In the genomic region with DNA sequence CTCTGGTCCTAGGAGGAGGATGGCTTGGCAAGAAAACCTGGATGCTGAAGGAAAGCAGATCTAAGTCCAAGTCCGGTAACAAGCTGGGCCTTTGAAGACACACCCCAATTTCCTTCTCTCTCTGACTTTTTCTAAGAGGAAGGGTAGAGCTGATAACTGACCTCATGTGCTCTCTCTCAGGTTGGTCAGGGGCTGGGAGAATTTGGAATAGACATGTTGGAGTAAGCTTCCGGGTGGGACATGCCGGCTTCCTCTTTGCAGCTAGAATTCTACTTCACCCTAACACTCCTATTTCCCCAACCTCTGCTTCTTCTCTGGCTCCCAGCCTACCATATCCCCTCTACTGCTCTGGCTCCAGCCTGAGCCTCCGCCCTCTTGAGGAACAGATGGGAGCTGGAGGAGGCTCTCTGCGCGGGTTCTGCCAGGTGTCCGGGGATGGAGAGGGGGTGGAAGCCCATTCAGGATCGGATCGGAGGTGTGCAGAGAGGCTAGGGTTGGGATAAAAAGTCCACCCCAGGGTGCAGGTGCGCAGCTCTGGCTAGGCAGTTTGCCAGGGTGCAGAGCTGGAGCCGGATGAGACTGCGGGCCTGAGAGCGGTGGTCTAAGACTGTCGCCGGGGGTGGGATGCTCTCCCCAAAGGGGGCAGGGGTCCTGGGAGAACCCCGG, we compare ENCODE assay signal across 8 mouse cellular contexts. TPM values are rescaled to one million over a fixed set of nuclear protein-coding genes. Genes with fewer than 3 reads are reported as not detected.
DNase-seq lines count a peak whose midpoint lies in the region; ATAC-seq and TF ChIP-seq lines count a peak whose summit lies in the region.

No protein-coding gene starts in this region.

- H3K27ac ChIP-seq in kidney, adult 2 months (ENCODE audit: insufficient read depth, low read depth, low read length): peak overlapping the region; percentile 8; the same call in 1 of the 2 replicates
- H3K27ac ChIP-seq in bone marrow macrophage, adult 2 months (ENCODE audit: insufficient read depth, low read depth, low read length): peak overlapping the region; percentile 79
- peak overlapping the region; percentile 92 for H3K27ac ChIP-seq in forebrain, embryonic 10.5 days
- peak overlapping the region; percentile 87 for H3K27ac ChIP-seq in hindbrain, postnatal 0 days
- H3K27ac ChIP-seq in limb, embryonic 10.5 days: peak overlapping the region; percentile 92
- peak overlapping the region; percentile 70 for H3K27ac ChIP-seq in midbrain, embryonic 12.5 days (replicated peaks)

- H3K9me3 ChIP-seq in forebrain, embryonic 10.5 days: no peaks in the 10 kb centered on the region
- H3K9me3 ChIP-seq in hindbrain, postnatal 0 days (ENCODE audit: low read length): no peaks in the 10 kb centered on the region
- no peaks in the 10 kb centered on the region for H3K9me3 ChIP-seq in limb, embryonic 10.5 days (replicated peaks)
- no peaks in the 10 kb centered on the region for H3K9me3 ChIP-seq in midbrain, embryonic 12.5 days

- peak overlapping the region; percentile 85 for H3K9ac ChIP-seq in hindbrain, postnatal 0 days (replicated peaks; ENCODE audit: low read length)
- H3K9ac ChIP-seq in midbrain, embryonic 12.5 days (replicated peaks): peak overlapping the region; percentile 78

- no peaks in the 10 kb centered on the region for H3K36me3 ChIP-seq in kidney, adult 2 months (ENCODE audit: control insufficient read depth, insufficient read depth, low read length)
- peaks cover 33% of the 10 kb centered on the region for H3K36me3 ChIP-seq in forebrain, embryonic 10.5 days (replicated peaks)
- H3K36me3 ChIP-seq in hindbrain, postnatal 0 days (ENCODE audit: insufficient read depth, low read length): peaks cover 13% of the 10 kb centered on the region; the same call in 1 of the 2 replicates
- H3K36me3 ChIP-seq in limb, embryonic 10.5 days: peaks cover 39% of the 10 kb centered on the region
- H3K36me3 ChIP-seq in midbrain, embryonic 12.5 days: peaks cover 21% of the 10 kb centered on the region

- no peak for TF ChIP-seq CTCF in kidney, adult 2 months (conservative IDR thresholded peaks at IDR 0.05; ENCODE audit: insufficient read depth, insufficient read length, low read depth, low read length)
- no peak for TF ChIP-seq CTCF in bone marrow macrophage, adult 2 months (IDR thresholded peaks at IDR 0.05; ENCODE audit: low read depth, low read length)
- peak; percentile 26 for TF ChIP-seq CTCF in hindbrain, postnatal 0 days (IDR thresholded peaks at IDR 0.05; ENCODE audit: low read depth)

- H3K4me2 ChIP-seq in hindbrain, postnatal 0 days (ENCODE audit: low read depth, low read length): peak overlapping the region; percentile 79
- H3K4me2 ChIP-seq in midbrain, embryonic 12.5 days (replicated peaks): peak overlapping the region; percentile 67

- no peaks in the 10 kb centered on the region for H3K27me3 ChIP-seq in kidney, adult 2 months (replicated peaks; ENCODE audit: control insufficient read depth, insufficient read depth, low read length)
- no peaks in the 10 kb centered on the region; the same call in 1 of the 2 replicates for H3K27me3 ChIP-seq in forebrain, embryonic 10.5 days (ENCODE audit: poor library complexity, severe bottlenecking)
- H3K27me3 ChIP-seq in hindbrain, postnatal 0 days (ENCODE audit: insufficient read depth, low read length): no peaks in the 10 kb centered on the region
- no peaks in the 10 kb centered on the region for H3K27me3 ChIP-seq in limb, embryonic 10.5 days (ENCODE audit: low read depth, poor library complexity, severe bottlenecking)
- 0 out of 2 replicates have a peak, but pooled peaks cover 3% of the 10 kb centered on the region for H3K27me3 ChIP-seq in midbrain, embryonic 12.5 days

- H3K4me1 ChIP-seq in kidney, adult 2 months (ENCODE audit: control insufficient read depth, insufficient read depth, low read length): peaks cover 11% of the 10 kb centered on the region
- H3K4me1 ChIP-seq in bone marrow macrophage, adult 2 months (ENCODE audit: control insufficient read depth, insufficient read depth, low read length): peaks cover 51% of the 10 kb centered on the region
- peaks cover 51% of the 10 kb centered on the region for H3K4me1 ChIP-seq in forebrain, embryonic 10.5 days
- peaks cover 25% of the 10 kb centered on the region for H3K4me1 ChIP-seq in hindbrain, postnatal 0 days (ENCODE audit: insufficient read depth, low read length)
- H3K4me1 ChIP-seq in limb, embryonic 10.5 days: peaks cover 32% of the 10 kb centered on the region
- peaks cover 29% of the 10 kb centered on the region for H3K4me1 ChIP-seq in midbrain, embryonic 12.5 days

- no peak for TF ChIP-seq POLR2A in kidney, adult 2 months (IDR thresholded peaks at IDR 0.05; ENCODE audit: low read depth, low read length)
- TF ChIP-seq POLR2A in bone marrow macrophage, adult 2 months (IDR thresholded peaks at IDR 0.05; ENCODE audit: borderline replicate concordance, low read depth, low read length): no peak

- ATAC-seq in hindbrain, postnatal 0 days: peak; percentile 64
- peak; percentile 71 for ATAC-seq in midbrain, embryonic 12.5 days (ENCODE audit: low FRiP score, low read depth)

- WGBS in kidney, adult 2 months: 2% methylated on average over 16 of the region's 16 CpGs
- 3% methylated on average over 16 of the region's 16 CpGs for WGBS in forebrain, embryonic 10.5 days
- 2% methylated on average over 16 of the region's 16 CpGs for WGBS in hindbrain, postnatal 0 days
- WGBS in limb, embryonic 10.5 days: 4% methylated on average over 16 of the region's 16 CpGs
- WGBS in midbrain, embryonic 12.5 days: 2% methylated on average over 16 of the region's 16 CpGs

- peak; percentile 38 for DNase-seq in kidney, adult 2 months
- DNase-seq in kidney, adult 11 months: no peak
- DNase-seq in forebrain, embryonic 10.5 days (ENCODE audit: extremely low spot score, low spot score): peak; percentile 49
- DNase-seq in hindbrain, postnatal 0 days (ENCODE audit: low spot score): peak; percentile 54
- DNase-seq in limb, embryonic 10.5 days (ENCODE audit: low spot score): no peak
- DNase-seq in yolk sac, embryonic 10.5 days (ENCODE audit: low spot score): no peak

- peak overlapping the region; percentile 54 for H3K4me3 ChIP-seq in kidney, adult 2 months (ENCODE audit: insufficient read depth, low read depth, low read length)
- peak overlapping the region; percentile 86 for H3K4me3 ChIP-seq in bone marrow macrophage, adult 2 months (ENCODE audit: insufficient read depth, low read length)
- H3K4me3 ChIP-seq in forebrain, embryonic 10.5 days: peak overlapping the region; percentile 92
- peak overlapping the region; percentile 73 for H3K4me3 ChIP-seq in hindbrain, postnatal 0 days (ENCODE audit: low read length)
- H3K4me3 ChIP-seq in limb, embryonic 10.5 days: peak overlapping the region; percentile 93
- peak overlapping the region; percentile 83 for H3K4me3 ChIP-seq in midbrain, embryonic 12.5 days

RNA-seq across cellular contexts. Expression of a gene that starts 0.9 kb away (rescaled TPM):
- 23.6 and 28.7 TPM in 2 replicates for polyA plus RNA-seq in kidney, adult 2 months (2012; rRNA removed)
- 71.4 and 84.6 TPM in 2 replicates for polyA plus RNA-seq in bone marrow macrophage, adult 2 months (2012; ENCODE audit: insufficient read depth, insufficient read length, missing spikeins)
- 7.4 and 9.1 TPM in 2 replicates for polyA plus RNA-seq in forebrain, embryonic 10.5 days (2016; fragmentation: Nextera tagmentation; extraction: Ambion mirVana)
- 23.2 and 26.7 TPM in 2 replicates for total RNA-seq in hindbrain, postnatal 0 days (2014; rRNA removed)
- 24.5 and 24.6 TPM in 2 replicates for polyA plus RNA-seq in hindbrain, postnatal 0 days (2015; fragmentation: Nextera tagmentation; extraction: Ambion mirVana)
- polyA plus RNA-seq in limb, embryonic 10.5 days (2016; fragmentation: Nextera tagmentation; extraction: Ambion mirVana): 8.9 and 11.6 TPM in 2 replicates
- 13.0 and 14.9 TPM in 2 replicates for polyA plus RNA-seq in midbrain, embryonic 12.5 days (2016; fragmentation: Nextera tagmentation; extraction: Ambion mirVana)

RNA-seq across cellular contexts. Expression of a gene that starts 12.9 kb away (rescaled TPM):
- 5.3 and 5.4 TPM in 2 replicates for polyA plus RNA-seq in kidney, adult 2 months (2012; rRNA removed)
- polyA plus RNA-seq in bone marrow macrophage, adult 2 months (2012; ENCODE audit: insufficient read depth, insufficient read length, missing spikeins): 1.7 TPM in 1 of 2 replicates, not detected in the other
- 0.63 and 1.1 TPM in 2 replicates for polyA plus RNA-seq in forebrain, embryonic 10.5 days (2016; fragmentation: Nextera tagmentation; extraction: Ambion mirVana)
- 0.72 and 0.94 TPM in 2 replicates for total RNA-seq in hindbrain, postnatal 0 days (2014; rRNA removed)
- 2.3 and 3.1 TPM in 2 replicates for polyA plus RNA-seq in hindbrain, postnatal 0 days (2015; fragmentation: Nextera tagmentation; extraction: Ambion mirVana)
- polyA plus RNA-seq in limb, embryonic 10.5 days (2016; fragmentation: Nextera tagmentation; extraction: Ambion mirVana): 1.1 and 1.2 TPM in 2 replicates
- polyA plus RNA-seq in midbrain, embryonic 12.5 days (2016; fragmentation: Nextera tagmentation; extraction: Ambion mirVana): 0.86 and 1.3 TPM in 2 replicates

RNA-seq across cellular contexts. Expression of a gene that starts 13.3 kb away (rescaled TPM):
- 91.0 and 94.9 TPM in 2 replicates for polyA plus RNA-seq in kidney, adult 2 months (2012; rRNA removed)
- 56.2 and 57.9 TPM in 2 replicates for polyA plus RNA-seq in bone marrow macrophage, adult 2 months (2012; ENCODE audit: insufficient read depth, insufficient read length, missing spikeins)
- polyA plus RNA-seq in forebrain, embryonic 10.5 days (2016; fragmentation: Nextera tagmentation; extraction: Ambion mirVana): 1.5 and 1.8 TPM in 2 replicates
- 27.3 and 31.5 TPM in 2 replicates for total RNA-seq in hindbrain, postnatal 0 days (2014; rRNA removed)
- polyA plus RNA-seq in hindbrain, postnatal 0 days (2015; fragmentation: Nextera tagmentation; extraction: Ambion mirVana): 1.7 and 1.9 TPM in 2 replicates
- polyA plus RNA-seq in limb, embryonic 10.5 days (2016; fragmentation: Nextera tagmentation; extraction: Ambion mirVana): 2.0 and 2.2 TPM in 2 replicates
- polyA plus RNA-seq in midbrain, embryonic 12.5 days (2016; fragmentation: Nextera tagmentation; extraction: Ambion mirVana): 2.0 and 2.2 TPM in 2 replicates

RNA-seq across cellular contexts. Expression of a gene that starts 17.8 kb away (rescaled TPM):
- polyA plus RNA-seq in kidney, adult 2 months (2012; rRNA removed): 44.6 and 59.8 TPM in 2 replicates
- polyA plus RNA-seq in bone marrow macrophage, adult 2 months (2012; ENCODE audit: insufficient read depth, insufficient read length, missing spikeins): 86.8 and 101 TPM in 2 replicates
- 176 and 181 TPM in 2 replicates for polyA plus RNA-seq in forebrain, embryonic 10.5 days (2016; fragmentation: Nextera tagmentation; extraction: Ambion mirVana)
- 31.9 and 43.1 TPM in 2 replicates for total RNA-seq in hindbrain, postnatal 0 days (2014; rRNA removed)
- 138 and 142 TPM in 2 replicates for polyA plus RNA-seq in hindbrain, postnatal 0 days (2015; fragmentation: Nextera tagmentation; extraction: Ambion mirVana)
- 182 and 196 TPM in 2 replicates for polyA plus RNA-seq in limb, embryonic 10.5 days (2016; fragmentation: Nextera tagmentation; extraction: Ambion mirVana)
- 156 and 160 TPM in 2 replicates for polyA plus RNA-seq in midbrain, embryonic 12.5 days (2016; fragmentation: Nextera tagmentation; extraction: Ambion mirVana)

RNA-seq across cellular contexts. Expression of a gene that starts 30.0 kb away (rescaled TPM):
- polyA plus RNA-seq in kidney, adult 2 months (2012; rRNA removed): 9.2 and 30.9 TPM in 2 replicates
- 4.7 and 7.4 TPM in 2 replicates for polyA plus RNA-seq in bone marrow macrophage, adult 2 months (2012; ENCODE audit: insufficient read depth, insufficient read length, missing spikeins)
- 33.4 and 44.7 TPM in 2 replicates for polyA plus RNA-seq in forebrain, embryonic 10.5 days (2016; fragmentation: Nextera tagmentation; extraction: Ambion mirVana)
- 12.4 and 17.7 TPM in 2 replicates for total RNA-seq in hindbrain, postnatal 0 days (2014; rRNA removed)
- polyA plus RNA-seq in hindbrain, postnatal 0 days (2015; fragmentation: Nextera tagmentation; extraction: Ambion mirVana): 5.9 and 8.3 TPM in 2 replicates
- polyA plus RNA-seq in limb, embryonic 10.5 days (2016; fragmentation: Nextera tagmentation; extraction: Ambion mirVana): 67.8 and 75.6 TPM in 2 replicates
- 12.0 and 12.7 TPM in 2 replicates for polyA plus RNA-seq in midbrain, embryonic 12.5 days (2016; fragmentation: Nextera tagmentation; extraction: Ambion mirVana)

Comparison
In these comparisons a context has a peak if more than half of its experiments do, and no peak if none do; other contexts are left out.
1. DNase-seq: peak in kidney, adult 2 months (single experiment), forebrain, embryonic 10.5 days (single experiment) and hindbrain, postnatal 0 days (single experiment); none in kidney, adult 11 months (single experiment), limb, embryonic 10.5 days (single experiment) and yolk sac, embryonic 10.5 days (single experiment).
2. H3K27ac ChIP-seq: peak in every context shown above with its lines; median percentile 92 in forebrain, embryonic 10.5 days; 92 in limb, embryonic 10.5 days; 87 in hindbrain, postnatal 0 days; 79 in bone marrow macrophage, adult 2 months; 70 in midbrain, embryonic 12.5 days; 8 in kidney, adult 2 months.
3. RNA of a gene that starts 13.3 kb away (polyA plus RNA-seq): 91.0 to 94.9 TPM in kidney, adult 2 months and 56.2 to 57.9 TPM in bone marrow macrophage, adult 2 months; 2.0 to 2.2 TPM in limb, embryonic 10.5 days, 2.0 to 2.2 TPM in midbrain, embryonic 12.5 days, 1.7 to 1.9 TPM in hindbrain, postnatal 0 days and 1.5 to 1.8 TPM in forebrain, embryonic 10.5 days; every median in the first group is over 10 times any median in the second.
4. Peak in every context shown above with its lines, with median percentiles within 50 percentile points of each other: H3K4me3 ChIP-seq.